Mouse (Mus musculus) central nervous system, embryonic 11.5 days (tissue): Measurements from ENCODE around the gene Gm8298. TPM values are rescaled to one million over a fixed set of nuclear protein-coding genes. Genes with fewer than 3 reads are reported as not detected.

Source experiments
- polyA plus RNA-seq: library from polyadenylated mRNA; depleted of rRNA; stranded (reverse); fragments of >200 nt; gene quantifications from 2 replicates; pipeline ENCODE4 v1.2.3, GENCODE M21; 2012; rRNA removed

Gm8298 gene
- polyA plus RNA-seq: not detected in 2 replicates

GRCm38 (mm10) chr3:59860751-59861150 lies at the start of gene Gm8298:
Gene Gm8298 (plus strand): TSS chr3:59861051.

GRCm38 (mm10) chr3:59924914-59925313 lies 64.1 kb downstream of the Gm8298 start, which contains the start of gene C130079G13Rik:
Gene C130079G13Rik (plus strand): TSS chr3:59925214.

Other genes with a start within 250 kb of the Gm8298 start
- not detected in 2 replicates for gene Gm5538, start 131.3 kb upstream of the Gm8298 start, polyA plus RNA-seq
- gene C130079G13Rik, start 64.2 kb downstream of the Gm8298 start, polyA plus RNA-seq: not detected in 2 replicates
- gene Aadacl2, start 145.7 kb downstream of the Gm8298 start, polyA plus RNA-seq: not detected in 2 replicates
- 2.0 and 3.9 TPM in 2 replicates for gene Aadac, start 164.7 kb downstream of the Gm8298 start, polyA plus RNA-seq
- 0.07 and 0.30 TPM in 2 replicates for gene Sucnr1, start 220.8 kb downstream of the Gm8298 start, polyA plus RNA-seq